9 mouse cellular contexts compared by ENCODE assay signal in genomic region chr1:36089481-36089880, GRCm38 (mm10). TPM values are rescaled to one million over a fixed set of nuclear protein-coding genes. Genes with fewer than 3 reads are reported as not detected.
DNase-seq lines count a peak whose midpoint lies in the region; ATAC-seq and TF ChIP-seq lines count a peak whose summit lies in the region.
"Had no signal": no experiment of that assay in that cellular context is flagged by ENCODE, and none has a peak within 500 bp of the region (broad histone marks: within the 10 kb centered on the region; RNA-seq: fewer than 3 reads in every experiment).

No protein-coding gene starts in this region.

- 0 out of 2 replicates have a peak, but pooled peaks have one; percentile 12 for ATAC-seq in forebrain, embryonic 14.5 days
- no peak for ATAC-seq in forebrain, postnatal 0 days
- no peak for ATAC-seq in embryonic facial prominence, embryonic 15.5 days (ENCODE audit: insufficient number of reproducible peaks, low FRiP score, low TSS enrichment, low read depth)
- peak; percentile 4; the same call in 1 of the 2 replicates for ATAC-seq in liver, embryonic 13.5 days (ENCODE audit: low read depth)

- H3K4me2 ChIP-seq in forebrain, embryonic 14.5 days (ENCODE audit: low read length): no peak overlapping the region
- no peak overlapping the region for H3K4me2 ChIP-seq in forebrain, postnatal 0 days (ENCODE audit: low read depth)
- H3K4me2 ChIP-seq in embryonic facial prominence, embryonic 15.5 days (replicated peaks): no peak overlapping the region
- peak overlapping the region; percentile 71 for H3K4me2 ChIP-seq in liver, embryonic 13.5 days

- H3K27me3 ChIP-seq in forebrain, embryonic 14.5 days (replicated peaks; ENCODE audit: control insufficient read depth, insufficient read depth, low read length): no peaks in the 10 kb centered on the region
- H3K27me3 ChIP-seq in forebrain, postnatal 0 days (ENCODE audit: insufficient read depth, low read length): no peaks in the 10 kb centered on the region
- no peaks in the 10 kb centered on the region for H3K27me3 ChIP-seq in embryonic facial prominence, embryonic 15.5 days
- H3K27me3 ChIP-seq in liver, embryonic 13.5 days: no peaks in the 10 kb centered on the region

- no peak overlapping the region; the same call in 1 of the 2 replicates for H3K27ac ChIP-seq in forebrain, embryonic 14.5 days (ENCODE audit: low read depth, low read length)
- H3K27ac ChIP-seq in forebrain, postnatal 0 days (ENCODE audit: low read depth, low read length): no peak overlapping the region
- H3K27ac ChIP-seq in embryonic facial prominence, embryonic 15.5 days (replicated peaks): peak overlapping the region; percentile 72
- peak overlapping the region; percentile 99 for H3K27ac ChIP-seq in liver, embryonic 13.5 days

- 54% methylated on average over 1 of the region's 1 CpGs for WGBS in forebrain, embryonic 14.5 days
- 43% methylated on average over 1 of the region's 1 CpGs for WGBS in forebrain, postnatal 0 days
- WGBS in embryonic facial prominence, embryonic 15.5 days: 28% methylated on average over 1 of the region's 1 CpGs
- 59% methylated on average over 1 of the region's 1 CpGs for WGBS in liver, embryonic 13.5 days (ENCODE audit: insufficient replicate concordance)

- DNase-seq in forebrain, embryonic 14.5 days (ENCODE audit: low spot score): no peak
- no peak for DNase-seq in forebrain, postnatal 0 days
- peak; percentile 59 for DNase-seq in 3T3-L1 (ENCODE audit: low read depth, low spot score)
- no peak for DNase-seq in liver, embryonic 13.5 days
- no peak for DNase-seq in left cerebral cortex, adult 11 months (ENCODE audit: low spot score)
- no peak for DNase-seq in thymus, postnatal 14 days
- no peak for DNase-seq in thymus, adult 18-20 months
- DNase-seq: thymus, postnatal 25 days had no signal

- peaks cover 14% of the 10 kb centered on the region for H3K36me3 ChIP-seq in forebrain, embryonic 14.5 days (ENCODE audit: control insufficient read depth, insufficient read depth, low read length)
- peaks cover 9% of the 10 kb centered on the region for H3K36me3 ChIP-seq in forebrain, postnatal 0 days (ENCODE audit: insufficient read depth)
- peaks cover 25% of the 10 kb centered on the region; the same call in 1 of the 2 replicates for H3K36me3 ChIP-seq in embryonic facial prominence, embryonic 15.5 days
- peaks cover 81% of the 10 kb centered on the region for H3K36me3 ChIP-seq in liver, embryonic 13.5 days

- TF ChIP-seq CTCF in forebrain, postnatal 0 days (IDR thresholded peaks at IDR 0.05; ENCODE audit: low read depth): no peak

- H3K9ac ChIP-seq in forebrain, embryonic 14.5 days (ENCODE audit: low read length): peak overlapping the region; percentile 8; the same call in 1 of the 2 replicates
- no peak overlapping the region for H3K9ac ChIP-seq in forebrain, postnatal 0 days
- no peak overlapping the region for H3K9ac ChIP-seq in embryonic facial prominence, embryonic 15.5 days
- peak overlapping the region; percentile 83 for H3K9ac ChIP-seq in liver, embryonic 13.5 days

- peaks cover 14% of the 10 kb centered on the region for H3K4me1 ChIP-seq in forebrain, embryonic 14.5 days (ENCODE audit: control insufficient read depth, insufficient read depth, low read length)
- peaks cover 5% of the 10 kb centered on the region for H3K4me1 ChIP-seq in forebrain, postnatal 0 days (ENCODE audit: insufficient read depth)
- peaks cover 39% of the 10 kb centered on the region for H3K4me1 ChIP-seq in embryonic facial prominence, embryonic 15.5 days
- peaks cover 93% of the 10 kb centered on the region for H3K4me1 ChIP-seq in liver, embryonic 13.5 days (replicated peaks)

- H3K4me3 ChIP-seq in forebrain, embryonic 14.5 days (ENCODE audit: low read depth, low read length): no peak overlapping the region
- no peak overlapping the region for H3K4me3 ChIP-seq in forebrain, postnatal 0 days (ENCODE audit: low read depth, low read length)
- H3K4me3 ChIP-seq in embryonic facial prominence, embryonic 15.5 days (replicated peaks): no peak overlapping the region
- H3K4me3 ChIP-seq in liver, embryonic 13.5 days (replicated peaks): peak overlapping the region; percentile 37

- H3K9me3 ChIP-seq in forebrain, embryonic 14.5 days (replicated peaks; ENCODE audit: control insufficient read depth, low read length): no peaks in the 10 kb centered on the region
- H3K9me3 ChIP-seq in forebrain, postnatal 0 days (ENCODE audit: low read length): no peaks in the 10 kb centered on the region
- no peaks in the 10 kb centered on the region for H3K9me3 ChIP-seq in embryonic facial prominence, embryonic 15.5 days (replicated peaks)
- no peaks in the 10 kb centered on the region for H3K9me3 ChIP-seq in liver, embryonic 13.5 days (replicated peaks)

RNA-seq across cellular contexts. Expression of gene Hs6st1, which starts 21.3 kb away (rescaled TPM):
- polyA plus RNA-seq in forebrain, embryonic 14.5 days (2014; fragmentation: Nextera tagmentation; extraction: Ambion mirVana): 10.2 and 10.6 TPM in 2 replicates
- 52.5 and 61.1 TPM in 2 replicates for total RNA-seq in forebrain, postnatal 0 days (2014; rRNA removed)
- 13.9 and 16.6 TPM in 2 replicates for polyA plus RNA-seq in forebrain, postnatal 0 days (2015; fragmentation: Nextera tagmentation; extraction: Ambion mirVana)
- 8.3 and 11.2 TPM in 2 replicates for polyA plus RNA-seq in embryonic facial prominence, embryonic 15.5 days (2015; fragmentation: Nextera tagmentation; extraction: Ambion mirVana)
- polyA plus RNA-seq in liver, embryonic 13.5 days (2015; fragmentation: Nextera tagmentation; extraction: Ambion mirVana): 4.6 and 6.1 TPM in 2 replicates

Comparison
In these comparisons a context has a peak if more than half of its experiments do, and no peak if none do; other contexts are left out.
1. ATAC-seq: peak in forebrain, embryonic 14.5 days (single experiment) and liver, embryonic 13.5 days (single experiment); none in forebrain, postnatal 0 days (single experiment) and embryonic facial prominence, embryonic 15.5 days (single experiment).
2. H3K9ac ChIP-seq: peak in forebrain, embryonic 14.5 days (single experiment) and liver, embryonic 13.5 days (single experiment); none in forebrain, postnatal 0 days (single experiment) and embryonic facial prominence, embryonic 15.5 days (single experiment).
3. H3K27ac ChIP-seq: peak in embryonic facial prominence, embryonic 15.5 days (single experiment) and liver, embryonic 13.5 days (single experiment); none in forebrain, embryonic 14.5 days (single experiment) and forebrain, postnatal 0 days (single experiment).